Mouse (Mus musculus): ENCODE measurements around the gene Ezr.

- TF ChIP-seq POLR2A (IDR thresholded peaks at IDR 0.05; ENCODE audit: insufficient read length, low read depth), result no peak
- no peak for TF ChIP-seq USF1 (IDR thresholded peaks at IDR 0.05; ENCODE audit: low read depth)
- no peak for TF ChIP-seq TCF12 (IDR thresholded peaks at IDR 0.05; ENCODE audit: insufficient read depth, poor library complexity, severe bottlenecking)
- TF ChIP-seq MYOG (IDR thresholded peaks at IDR 0.05; ENCODE audit: control insufficient read depth in 1 of 3, insufficient read depth in 1 of 3, insufficient read length in 2 of 3, low read depth in 2 of 3), result no peak
- no peak for TF ChIP-seq SRF (IDR thresholded peaks at IDR 0.05; ENCODE audit: control insufficient read depth, insufficient read length, low read depth)
- no peak for TF ChIP-seq E2F4 (IDR thresholded peaks at IDR 0.05; ENCODE audit: insufficient read depth)
- TF ChIP-seq MYOD1 (IDR thresholded peaks at IDR 0.05; ENCODE audit: control insufficient read depth in 1 of 3, insufficient read length in 2 of 3, low read depth in 2 of 3), result no peak
- TF ChIP-seq MAX (IDR thresholded peaks at IDR 0.05; ENCODE audit: low read depth), result no peak
- TF ChIP-seq POLR2AphosphoS2 (IDR thresholded peaks at IDR 0.05; ENCODE audit: insufficient read length, low read depth), result no peak
- no peak for TF ChIP-seq CEBPB (IDR thresholded peaks at IDR 0.05; ENCODE audit: insufficient read depth, poor library complexity, severe bottlenecking)
- no peak for TF ChIP-seq TCF3 (IDR thresholded peaks at IDR 0.05; ENCODE audit: insufficient read length, low read depth)
Observed at GRCm38 (mm10) chr17:6775671-6776070, 6.9 kb downstream of the Ezr start.
